Mouse (Mus musculus) inflammation-experienced regulatory T-cells, adult 16 weeks (primary cell): Measurements from ENCODE around the gene Tank. TPM values are rescaled to one million over a fixed set of nuclear protein-coding genes. Genes with fewer than 3 reads are reported as not detected.

Experiments
- polyA plus RNA-seq: library from polyadenylated mRNA; unstranded; fragments of 100-300 nt; shearing (Covaris generic); gene quantifications from one replicate; pipeline ENCODE4 v1.2.1, GENCODE M21; 2017

Tank gene
- 257 TPM for polyA plus RNA-seq

DNA sequence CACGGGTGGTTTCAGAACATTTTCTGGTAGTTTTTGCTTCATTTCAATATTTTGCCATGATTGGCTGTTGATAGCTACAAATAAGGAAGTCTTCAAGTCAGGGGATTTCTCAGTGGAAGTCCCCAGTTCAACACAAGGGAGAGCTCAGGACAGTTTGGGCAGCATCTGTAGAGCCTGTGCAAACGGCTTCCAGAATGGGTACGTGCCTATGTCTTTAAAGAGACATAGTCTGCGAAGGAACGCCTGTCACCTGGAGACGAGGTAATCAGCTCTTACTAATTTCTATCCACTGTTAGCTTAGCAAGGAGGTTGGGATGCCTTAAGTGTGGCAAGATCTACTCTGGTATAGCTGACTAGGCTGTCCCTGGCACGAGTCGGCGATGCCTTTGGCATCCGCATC is at the start of gene Tank:
Tank (plus strand) TSS at position 153 of the 400 bp plus-strand sequence.

Other genes with a start within 250 kb of the Tank start
- gene Psmd14, start 133.1 kb downstream of the Tank start, polyA plus RNA-seq: 189 TPM
- gene Tbr1, start 224.3 kb downstream of the Tank start, polyA plus RNA-seq: not detected